ENCODE assay signal across 8 mouse cellular contexts in genomic region chr7:115825295-115825694, GRCm38 (mm10).
DNase-seq lines count a peak whose midpoint lies in the region; ATAC-seq and TF ChIP-seq lines count a peak whose summit lies in the region.
"Had no signal": no experiment of that assay in that cellular context is flagged by ENCODE, and none has a peak within 500 bp of the region (broad histone marks: within the 10 kb centered on the region; RNA-seq: fewer than 3 reads in every experiment).

No protein-coding gene starts in this region.

- WGBS in lung, adult 2 months: 40% methylated on average over 3 of the region's 3 CpGs
- WGBS in embryonic facial prominence, embryonic 13.5 days: 80% methylated on average over 3 of the region's 3 CpGs
- 50% methylated on average over 3 of the region's 3 CpGs for WGBS in heart, embryonic 15.5 days
- 49% methylated on average over 3 of the region's 3 CpGs for WGBS in neural tube, embryonic 13.5 days

- no peak overlapping the region for H3K4me2 ChIP-seq in embryonic facial prominence, embryonic 13.5 days
- H3K4me2 ChIP-seq in heart, embryonic 15.5 days: no peak overlapping the region
- no peak overlapping the region for H3K4me2 ChIP-seq in neural tube, embryonic 13.5 days

- no peak overlapping the region for H3K9ac ChIP-seq in embryonic facial prominence, embryonic 13.5 days
- H3K9ac ChIP-seq in heart, embryonic 15.5 days: no peak overlapping the region
- no peak overlapping the region for H3K9ac ChIP-seq in neural tube, embryonic 13.5 days

- no peak for TF ChIP-seq POLR2A in lung, adult 2 months (IDR thresholded peaks at IDR 0.05; ENCODE audit: borderline replicate concordance, extremely low read depth, low read depth, low read length)

- no peak for TF ChIP-seq CTCF in lung, adult 2 months (IDR thresholded peaks at IDR 0.05; ENCODE audit: insufficient read depth, low read length)

- no peaks in the 10 kb centered on the region for H3K4me1 ChIP-seq in lung, adult 2 months (ENCODE audit: control insufficient read depth, insufficient read depth, low read length)
- H3K4me1 ChIP-seq in embryonic facial prominence, embryonic 13.5 days: peaks cover 28% of the 10 kb centered on the region
- H3K4me1 ChIP-seq in heart, embryonic 15.5 days (replicated peaks): peaks cover 43% of the 10 kb centered on the region
- peaks cover 58% of the 10 kb centered on the region for H3K4me1 ChIP-seq in neural tube, embryonic 13.5 days (replicated peaks)

- H3K27ac ChIP-seq in embryonic facial prominence, embryonic 13.5 days: peak overlapping the region; percentile 68
- peak overlapping the region; percentile 17 for H3K27ac ChIP-seq in heart, embryonic 15.5 days
- peak overlapping the region; percentile 78 for H3K27ac ChIP-seq in neural tube, embryonic 13.5 days (replicated peaks)
- H3K27ac ChIP-seq: macrophage had no signal

- no peaks in the 10 kb centered on the region for H3K36me3 ChIP-seq in embryonic facial prominence, embryonic 13.5 days
- H3K36me3 ChIP-seq in heart, embryonic 15.5 days: no peaks in the 10 kb centered on the region
- H3K36me3 ChIP-seq in neural tube, embryonic 13.5 days: no peaks in the 10 kb centered on the region

- ATAC-seq in embryonic facial prominence, embryonic 13.5 days (ENCODE audit: insufficient number of reproducible peaks, insufficient read depth, low FRiP score, low TSS enrichment, low read depth): no peak
- no peak for ATAC-seq in heart, embryonic 15.5 days (replicated peaks; ENCODE audit: insufficient number of reproducible peaks, insufficient read depth, low FRiP score, low read depth)
- ATAC-seq in neural tube, embryonic 13.5 days (ENCODE audit: low read depth): peak; percentile 62; the same call in 1 of the 2 replicates
- no peak for ATAC-seq in CD4-positive, CD25-positive, alpha-beta regulatory T cell, adult 4 months

- no peaks in the 10 kb centered on the region for H3K9me3 ChIP-seq in embryonic facial prominence, embryonic 13.5 days
- no peaks in the 10 kb centered on the region for H3K9me3 ChIP-seq in heart, embryonic 15.5 days (replicated peaks)
- no peaks in the 10 kb centered on the region for H3K9me3 ChIP-seq in neural tube, embryonic 13.5 days

- H3K27me3 ChIP-seq in embryonic facial prominence, embryonic 13.5 days: peaks cover 8% of the 10 kb centered on the region
- H3K27me3 ChIP-seq in heart, embryonic 15.5 days: no peaks in the 10 kb centered on the region
- 0 out of 2 replicates have a peak, but pooled peaks cover 6% of the 10 kb centered on the region for H3K27me3 ChIP-seq in neural tube, embryonic 13.5 days

- DNase-seq in lung, postnatal 10 days: peak; percentile 35
- no peak for DNase-seq in lung, adult 2 months
- no peak for DNase-seq in kidney, postnatal 4 days

- no peak overlapping the region for H3K4me3 ChIP-seq in lung, adult 2 months (replicated peaks; ENCODE audit: extremely low read depth, low read depth, low read length)
- H3K4me3 ChIP-seq in embryonic facial prominence, embryonic 13.5 days: no peak overlapping the region
- no peak overlapping the region for H3K4me3 ChIP-seq in heart, embryonic 15.5 days
- H3K4me3 ChIP-seq in neural tube, embryonic 13.5 days: no peak overlapping the region

Comparison
In these comparisons a context has a peak if more than half of its experiments do, and no peak if none do; other contexts are left out.
1. H3K27ac ChIP-seq: peak in every context shown above with its lines; median percentile 78 in neural tube, embryonic 13.5 days; 68 in embryonic facial prominence, embryonic 13.5 days; 17 in heart, embryonic 15.5 days.